Mouse (Mus musculus) lung, postnatal 0 days (tissue): ENCODE results near the gene Cmbl. TPM values are rescaled to one million over a fixed set of nuclear protein-coding genes. Genes with fewer than 3 reads are reported as not detected.
"Not testable (repeated sequence)": the region's sequence is repeated elsewhere in the genome, so short reads cannot be mapped to it uniquely, and the experiment has no call there.

ENCODE experiments used
- ATAC-seq: fragments of 200-750 bp; cut with Nextera tagmentation; 2 replicates; pipeline ENCODE4 v1.8.0; 2017; ENCODE audit warnings: moderate library complexity
- DNase-seq: peaks from one replicate; pipeline ENCODE4 v3.0.0-alpha.2; 2016; ENCODE audit warnings: low spot score
- H3K27ac ChIP-seq: fragments of 300-500 bp; sonication (generic); 2 replicates; pipeline ENCODE4 v1.5.1; 2014; ENCODE audit warnings: antibody characterized with exemption, mild to moderate bottlenecking, low read length, mixed read lengths
- H3K27me3 ChIP-seq: fragments of 300-500 bp; sonication (generic); replicated peaks from 2 replicates; pipeline ENCODE4 v1.6.1; 2014; ENCODE audit warnings: low read length, mixed read lengths; ENCODE audit not compliant: insufficient read depth
- H3K36me3 ChIP-seq: fragments of 300-500 bp; sonication (generic); 2 replicates; pipeline ENCODE4 v1.6.1; 2014; ENCODE audit warnings: low read length, mixed read lengths; ENCODE audit not compliant: insufficient read depth
- H3K4me1 ChIP-seq: fragments of 300-500 bp; sonication (generic); 2 replicates; pipeline ENCODE4 v1.6.1; 2014; ENCODE audit warnings: antibody characterized with exemption, low read depth, low read length, mixed read lengths; ENCODE audit not compliant: insufficient read depth
- H3K4me2 ChIP-seq: fragments of 300-500 bp; sonication (generic); replicated peaks from 2 replicates; pipeline ENCODE4 v1.6.1; 2014; ENCODE audit warnings: low read depth, mild to moderate bottlenecking, low read length, moderate library complexity, mixed read lengths
- H3K4me3 ChIP-seq: fragments of 300-500 bp; sonication (generic); 2 replicates; pipeline ENCODE4 v1.5.1; 2014; ENCODE audit warnings: low read depth, low read length
- H3K9ac ChIP-seq: fragments of 300-500 bp; sonication (generic); replicated peaks from 2 replicates; pipeline ENCODE4 v1.6.1; 2014; ENCODE audit warnings: low read depth, mild to moderate bottlenecking
- H3K9me3 ChIP-seq: fragments of 300-500 bp; sonication (generic); 2 replicates; pipeline ENCODE4 v1.6.1; 2016; ENCODE audit warnings: low read length, mixed read lengths
- CTCF ChIP-seq: IDR thresholded peaks from 2 replicates; pipeline ENCODE4 v1.5.1; 2016; ENCODE audit warnings: antibody characterized with exemption, mild to moderate bottlenecking
- EP300 ChIP-seq: IDR thresholded peaks from 2 replicates; pipeline ENCODE4 v1.6.1; 2016; ENCODE audit warnings: antibody characterized with exemption, mild to moderate bottlenecking, control low read depth
- WGBS: fragments of 180-500 bp; shearing (Covaris S2); extraction: QIAGEN DNeasy Blood & Tissue Kit; methylation state at CpG from one replicate; pipeline ENCODE4 v1.1.7; 2014; 5-methylcytosine and 5-hydroxymethylcytosine counted together
- polyA plus RNA-seq: library from polyadenylated mRNA; unstranded; fragments of >200 nt; fragmentation: Nextera tagmentation; extraction: Ambion mirVana; gene quantifications from 2 replicates; pipeline ENCODE4 v1.2.1, GENCODE M21; 2015

Cmbl gene
- polyA plus RNA-seq, 1 experiment from 2014 or later = 12.2 TPM

DNA sequence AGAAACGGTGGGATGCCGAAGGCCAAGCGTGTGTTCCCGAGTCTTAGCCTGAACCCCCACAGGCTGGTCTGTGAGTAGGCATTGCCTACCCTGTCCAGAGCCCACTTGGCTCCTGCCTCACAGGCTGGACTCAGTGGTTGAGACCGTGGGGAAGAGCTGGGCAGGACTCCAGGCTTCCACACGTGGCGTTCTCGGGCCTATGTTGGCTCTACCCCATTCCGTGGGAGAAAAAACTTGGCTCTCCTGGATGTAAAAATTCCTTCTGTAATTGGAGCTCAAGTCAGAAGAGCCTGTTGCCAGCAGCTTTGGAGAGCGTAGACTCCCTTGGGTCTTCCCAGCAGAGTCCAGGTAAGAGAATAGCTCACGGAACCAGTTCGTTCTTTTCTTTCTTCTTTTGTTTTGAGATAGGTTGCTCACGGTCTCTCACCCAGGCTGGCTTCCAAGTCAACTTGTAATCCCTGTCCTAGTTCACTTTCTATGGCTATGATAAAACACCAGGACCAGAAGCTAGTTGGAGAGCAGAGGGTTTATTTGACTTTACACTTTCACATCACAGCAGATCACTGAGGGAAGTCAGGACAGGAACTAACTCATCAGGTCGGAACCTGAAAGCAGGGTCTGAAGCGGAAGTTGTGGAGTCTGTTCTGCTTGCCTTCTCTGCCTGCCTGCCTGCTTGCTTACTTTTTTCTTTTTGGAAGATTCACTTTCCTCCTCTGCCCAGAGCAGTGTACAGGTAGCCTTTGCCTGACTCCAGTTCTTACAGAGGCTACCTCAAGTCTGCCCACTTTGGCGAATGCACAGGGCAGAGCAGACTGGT is 6.9 kb downstream of the Cmbl start:
- no peak overlapping the region for H3K4me2 ChIP-seq

DNA sequence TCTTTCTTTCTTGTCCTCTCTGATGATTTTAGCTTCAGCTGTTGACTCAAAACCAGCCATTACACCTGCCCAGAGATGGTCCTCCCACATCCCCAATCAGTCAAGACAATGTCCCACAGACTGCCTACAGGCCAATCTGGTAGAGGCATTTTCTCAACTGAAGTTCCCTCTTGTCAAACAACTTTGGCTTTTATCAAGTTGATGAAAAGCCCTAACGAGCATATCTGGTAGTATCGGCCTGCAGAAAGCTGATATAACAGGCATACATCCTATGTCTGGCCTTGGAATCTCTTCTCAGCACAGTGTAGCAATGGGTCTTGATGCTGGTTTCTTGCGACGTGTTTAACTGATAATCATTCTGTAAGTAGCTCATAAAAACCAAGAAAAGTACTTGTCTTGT is 8.1 kb downstream of the Cmbl start:
- no peak overlapping the region for H3K27ac ChIP-seq
- no peak for DNase-seq
- 78% methylated on average over 4 of the region's 4 CpGs for WGBS
- ATAC-seq = no peak
- no peaks in the 10 kb centered on the region for H3K9me3 ChIP-seq
- no peaks in the 10 kb centered on the region for H3K27me3 ChIP-seq
- H3K36me3 ChIP-seq = no peaks in the 10 kb centered on the region
- H3K4me1 ChIP-seq = peaks cover 7% of the 10 kb centered on the region; the same call in 1 of the 2 replicates
- no peak overlapping the region for H3K9ac ChIP-seq
- no peak overlapping the region for H3K4me2 ChIP-seq
- H3K4me3 ChIP-seq = no peak overlapping the region
- TF ChIP-seq EP300 (no peak), CTCF (no peak)

More for the DNA sequence above, 6.9 kb downstream of the Cmbl start:
- ATAC-seq = no peak
- Histone ChIP-seq H3K36me3 (no peaks in the 10 kb centered on the region), H3K27me3 (no peaks in the 10 kb centered on the region), H3K9me3 (no peaks in the 10 kb centered on the region), H3K9ac (no peak overlapping the region), H3K4me3 (no peak overlapping the region), H3K4me1 (peaks cover 7% of the 10 kb centered on the region; the same call in 1 of the 2 replicates), H3K27ac (no peak overlapping the region)
- peak; percentile 20 for DNase-seq
- WGBS = 68% methylated on average over 16 of the region's 16 CpGs
- TF ChIP-seq CTCF (no peak), EP300 (no peak)

DNA sequence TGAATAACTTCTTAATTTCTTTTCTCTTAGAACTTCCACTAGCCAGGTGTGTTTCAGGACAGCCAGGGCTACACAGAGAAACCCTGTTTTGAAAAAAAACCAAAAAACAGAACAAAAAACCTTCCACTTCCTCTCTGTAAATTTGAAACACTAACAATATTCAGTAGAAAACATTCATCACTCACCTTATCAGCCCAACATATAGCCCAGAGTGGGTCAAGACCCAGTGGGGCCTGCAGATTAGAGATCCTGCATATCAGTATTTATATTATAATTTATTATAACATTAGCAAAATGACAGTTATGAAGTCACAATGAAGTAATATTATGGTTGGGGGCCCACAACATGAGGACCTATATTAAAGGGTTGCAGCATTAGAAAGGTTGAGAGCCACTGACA is 8.5 kb downstream of the Cmbl start:
- Histone ChIP-seq H3K27ac (no peak overlapping the region), H3K27me3 (no peaks in the 10 kb centered on the region), H3K36me3 (no peaks in the 10 kb centered on the region), H3K4me2 (no peak overlapping the region), H3K4me3 (no peak overlapping the region), H3K9me3 (no peaks in the 10 kb centered on the region), H3K4me1 (peaks cover 6% of the 10 kb centered on the region; the same call in 1 of the 2 replicates), H3K9ac (no peak overlapping the region)
- TF ChIP-seq EP300 (no peak), CTCF (no peak)
- ATAC-seq = no peak
- no peak for DNase-seq

DNA sequence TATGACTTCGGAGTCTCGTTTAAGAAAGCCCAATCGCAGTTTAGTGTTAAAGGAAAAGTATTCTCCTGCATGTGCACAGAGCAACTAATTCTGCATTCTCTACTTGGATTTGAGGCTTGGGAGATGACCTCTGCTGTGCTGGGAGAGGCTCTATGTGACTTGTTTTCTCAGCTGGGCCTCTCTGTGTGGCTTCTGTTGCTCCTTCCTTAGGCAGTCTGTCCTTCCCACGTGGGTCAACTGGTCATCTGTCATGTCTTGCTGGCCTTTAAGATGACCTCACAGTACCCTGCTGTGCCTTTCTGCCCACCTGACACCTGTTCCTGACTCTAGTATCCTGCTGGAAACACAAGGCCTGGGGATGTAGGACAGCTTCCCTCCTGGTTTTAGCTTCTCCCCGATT is 10.9 kb downstream of the Cmbl start:
- Histone ChIP-seq H3K4me3 (no peak overlapping the region), H3K27me3 (no peaks in the 10 kb centered on the region), H3K4me2 (no peak overlapping the region), H3K27ac (no peak overlapping the region), H3K4me1 (no peaks in the 10 kb centered on the region), H3K36me3 (no peaks in the 10 kb centered on the region), H3K9me3 (no peaks in the 10 kb centered on the region), H3K9ac (no peak overlapping the region)
- 66% methylated on average over 5 of the region's 5 CpGs for WGBS
- DNase-seq (no peak), ATAC-seq (no peak)
- TF ChIP-seq CTCF = no peak
- TF ChIP-seq EP300 = no peak

DNA sequence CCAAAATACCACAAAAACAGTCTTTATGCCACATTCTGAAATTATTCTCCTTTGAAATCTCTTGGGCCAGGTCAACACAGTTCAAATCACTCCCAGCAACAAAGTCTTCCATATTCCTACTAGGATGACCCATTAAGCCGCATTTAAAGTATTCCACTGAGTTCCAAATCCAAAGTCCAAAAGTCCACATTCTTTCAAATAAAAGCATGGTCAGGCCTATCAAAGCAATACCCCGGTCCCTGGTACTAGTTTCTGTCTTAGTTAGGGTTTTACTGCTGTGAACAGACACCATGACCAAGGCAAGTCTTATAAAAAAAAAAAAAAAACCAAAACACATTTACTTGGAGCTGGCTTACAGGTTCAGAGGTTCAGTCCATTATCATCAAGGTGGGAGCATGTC is 15.9 kb downstream of the Cmbl start:
- H3K27me3 ChIP-seq, ATAC-seq, H3K27ac ChIP-seq, H3K9me3 ChIP-seq, H3K9ac ChIP-seq, H3K36me3 ChIP-seq, H3K4me3 ChIP-seq, DNase-seq, H3K4me2 ChIP-seq, H3K4me1 ChIP-seq: not testable (repeated sequence)
- WGBS = 93% methylated on average over 2 of the region's 2 CpGs

DNA sequence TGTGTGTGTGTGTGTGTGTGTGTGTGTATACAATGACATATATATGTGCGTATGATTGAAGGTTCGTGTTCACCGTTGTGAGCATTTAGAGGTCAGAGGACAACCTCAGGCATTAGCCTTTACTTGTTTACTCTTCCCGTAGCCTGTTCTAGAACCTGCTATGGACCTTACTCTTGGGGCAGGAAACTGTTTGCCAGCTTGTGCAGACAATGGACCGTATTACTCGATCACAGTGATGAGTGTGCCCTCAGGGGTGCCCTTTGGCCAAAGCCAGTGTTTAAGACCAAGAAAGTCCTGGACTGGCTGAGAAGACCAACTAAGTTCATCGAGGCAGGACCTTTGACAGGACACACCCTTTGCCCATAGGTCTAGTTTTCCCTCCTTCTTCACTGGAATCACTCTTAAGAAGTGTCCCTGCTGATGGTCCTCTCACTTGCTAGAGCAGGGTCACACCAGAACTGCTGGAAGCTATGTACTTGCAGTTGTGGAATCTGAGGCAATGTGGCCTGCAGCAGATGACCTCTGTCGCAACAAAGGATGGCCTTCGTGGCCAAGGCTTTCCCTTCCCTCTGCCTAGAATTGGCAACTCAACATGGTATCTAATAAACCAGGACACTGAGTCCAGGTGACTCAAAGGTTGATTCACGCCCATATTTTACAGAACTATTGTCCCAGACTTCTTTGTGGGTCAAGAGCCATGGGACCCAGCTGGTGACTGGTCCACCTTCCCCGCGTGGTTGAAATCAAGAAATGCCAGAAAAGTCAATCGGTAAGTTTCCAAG is 18.3 kb downstream of the Cmbl start:
- no peak overlapping the region for H3K27ac ChIP-seq
- no peaks in the 10 kb centered on the region for H3K9me3 ChIP-seq
- H3K36me3 ChIP-seq = no peaks in the 10 kb centered on the region
- H3K27me3 ChIP-seq = no peaks in the 10 kb centered on the region
- ATAC-seq (no peak), DNase-seq (no peak)
- TF ChIP-seq CTCF = no peak
- TF ChIP-seq EP300 = no peak
- no peak overlapping the region for H3K4me2 ChIP-seq
- no peak overlapping the region for H3K4me3 ChIP-seq
- H3K4me1 ChIP-seq = no peaks in the 10 kb centered on the region
- H3K9ac ChIP-seq = no peak overlapping the region
- 88% methylated on average over 13 of the region's 13 CpGs for WGBS
